Mouse (Mus musculus) heart, embryonic 11.5 days (tissue): ENCODE measurements around the gene Olfr417. TPM values are rescaled to one million over a fixed set of nuclear protein-coding genes. Genes with fewer than 3 reads are reported as not detected.

Experiments used
- polyA plus RNA-seq: library from polyadenylated mRNA; unstranded; fragments of >200 nt; fragmentation: Nextera tagmentation; extraction: Ambion mirVana; gene quantifications from 2 replicates; pipeline ENCODE4 v1.2.1, GENCODE M21; 2014

Gene Olfr417
- polyA plus RNA-seq, 1 experiment from 2014 or later = not detected

Other genes starting within 250 kb of the Olfr417 start
- not detected in 2 replicates for gene Olfr231, start 244.0 kb upstream of the Olfr417 start, polyA plus RNA-seq
- not detected in 2 replicates for gene Olfr424, start 233.6 kb upstream of the Olfr417 start, polyA plus RNA-seq
- gene Olfr420, start 209.5 kb upstream of the Olfr417 start, polyA plus RNA-seq = 0.28 and 0.36 TPM in 2 replicates
- 9.3 and 11.2 TPM in 2 replicates for gene Spta1, start 192.3 kb upstream of the Olfr417 start, polyA plus RNA-seq
- gene Olfr419, start 113.1 kb upstream of the Olfr417 start, polyA plus RNA-seq = 0.18 TPM in 1 of 2 replicates, not detected in the other
- not detected in 2 replicates for gene Mptx1, start 34.6 kb upstream of the Olfr417 start, polyA plus RNA-seq
- gene Olfr248, start 25.9 kb downstream of the Olfr417 start, polyA plus RNA-seq = not detected in 2 replicates
- gene Olfr414, start 58.9 kb downstream of the Olfr417 start, polyA plus RNA-seq = not detected in 2 replicates
- not detected in 2 replicates for gene Olfr220, start 77.0 kb downstream of the Olfr417 start, polyA plus RNA-seq
- gene Fmn2, start 136.7 kb downstream of the Olfr417 start, polyA plus RNA-seq = 0.41 and 1.1 TPM in 2 replicates